Mouse (Mus musculus) heart, embryonic 13.5 days (tissue): ENCODE data around the gene Lrrfip2. TPM values are rescaled to one million over a fixed set of nuclear protein-coding genes. Genes with fewer than 3 reads are reported as not detected.

Experiments
- ATAC-seq: fragments of 200-750 bp; cut with Nextera tagmentation; 2 replicates; pipeline ENCODE4 v1.8.0; 2017; ENCODE audit warnings: moderate TSS enrichment; ENCODE audit not compliant: insufficient number of reproducible peaks, low FRiP score, low TSS enrichment; ENCODE audit errors: extremely low read depth
- H3K27ac ChIP-seq: fragments of 300-500 bp; sonication (generic); replicated peaks from 2 replicates; pipeline ENCODE4 v1.5.1; 2015; ENCODE audit warnings: moderate library complexity, mild to moderate bottlenecking, inconsistent platforms
- H3K27me3 ChIP-seq: fragments of 300-500 bp; sonication (generic); replicated peaks from 2 replicates; pipeline ENCODE4 v1.6.1; 2015; ENCODE audit warnings: mild to moderate bottlenecking, inconsistent platforms
- H3K36me3 ChIP-seq: fragments of 300-500 bp; sonication (generic); 2 replicates; pipeline ENCODE4 v1.6.1; 2015; ENCODE audit warnings: mild to moderate bottlenecking, inconsistent platforms
- H3K4me1 ChIP-seq: fragments of 300-500 bp; sonication (generic); 2 replicates; pipeline ENCODE4 v1.6.1; 2015; ENCODE audit warnings: inconsistent platforms
- H3K4me2 ChIP-seq: fragments of 300-500 bp; sonication (generic); 2 replicates; pipeline ENCODE4 v1.6.1; 2015; ENCODE audit warnings: inconsistent platforms, mild to moderate bottlenecking, moderate library complexity
- H3K4me3 ChIP-seq: fragments of 300-500 bp; sonication (generic); 2 replicates; pipeline ENCODE4 v1.5.1; 2015; ENCODE audit warnings: moderate library complexity, mild to moderate bottlenecking, inconsistent platforms
- H3K9ac ChIP-seq: fragments of 300-500 bp; sonication (generic); 2 replicates; pipeline ENCODE4 v1.6.1; 2015; ENCODE audit warnings: inconsistent platforms, mild to moderate bottlenecking, moderate library complexity
- H3K9me3 ChIP-seq: fragments of 300-500 bp; sonication (generic); 2 replicates; pipeline ENCODE4 v1.6.1; 2016; ENCODE audit warnings: inconsistent platforms
- WGBS: fragments of 180-500 bp; shearing (Covaris S2); methylation state at CpG from one replicate; pipeline ENCODE4 v1.1.7; 2015; ENCODE audit warnings: mixed read lengths; 5-methylcytosine and 5-hydroxymethylcytosine counted together
- polyA plus RNA-seq: library from polyadenylated mRNA; unstranded; fragments of >200 nt; fragmentation: Nextera tagmentation; extraction: Ambion mirVana; gene quantifications from 2 replicates; pipeline ENCODE4 v1.2.1, GENCODE M21; 2015

Gene Lrrfip2
- polyA plus RNA-seq, 1 experiment from 2014 or later: 53.0 TPM

DNA sequence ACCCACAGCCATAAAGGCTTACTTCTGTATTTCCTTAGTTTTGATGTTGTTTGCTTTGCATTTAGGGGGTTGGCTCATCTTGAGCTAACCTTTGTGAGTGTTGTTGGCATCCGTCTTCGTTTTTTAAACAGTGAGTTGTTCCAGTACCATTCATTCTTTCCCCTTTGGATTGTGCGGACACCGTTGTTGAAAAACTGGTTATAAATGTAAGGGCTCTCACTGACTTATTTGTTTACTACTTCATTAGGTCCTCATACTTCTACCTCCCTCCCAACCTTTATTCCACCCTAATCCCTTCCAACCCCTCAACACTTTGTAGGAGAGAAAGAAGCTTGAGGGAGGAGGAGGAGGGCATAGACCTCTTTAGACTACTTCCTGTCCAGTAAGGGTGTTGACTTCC, 80.3 kb downstream of the Lrrfip2 start:
- H3K4me1 ChIP-seq: peaks cover 7% of the 10 kb centered on the region
- no peak overlapping the region for H3K4me3 ChIP-seq
- H3K27me3 ChIP-seq: no peaks in the 10 kb centered on the region
- no peak overlapping the region for H3K4me2 ChIP-seq
- WGBS: 95% methylated on average over 4 of the region's 4 CpGs
- H3K9me3 ChIP-seq: no peaks in the 10 kb centered on the region
- ATAC-seq: no peak
- no peak overlapping the region for H3K27ac ChIP-seq
- peaks cover 68% of the 10 kb centered on the region for H3K36me3 ChIP-seq
- no peak overlapping the region for H3K9ac ChIP-seq

DNA sequence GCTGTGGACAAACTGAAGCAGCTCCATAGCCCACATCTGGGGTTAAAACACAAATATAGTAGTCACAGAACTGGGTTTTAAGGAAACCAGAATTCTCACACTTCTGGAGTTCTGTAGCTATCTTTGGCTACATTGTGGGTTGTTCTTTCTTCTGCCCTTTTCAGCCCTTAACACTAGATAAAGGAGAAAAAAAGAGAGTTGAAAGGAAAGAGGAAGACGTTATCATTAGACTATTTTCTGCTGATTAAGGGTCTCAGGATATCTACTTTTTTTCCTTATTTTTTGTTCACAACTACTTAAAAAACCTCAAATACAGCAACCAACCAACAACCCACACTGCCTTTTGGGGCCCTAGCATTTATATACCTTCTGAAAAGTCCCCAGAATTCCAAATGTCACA, 80.9 kb downstream of the Lrrfip2 start:
- Histone ChIP-seq H3K27me3 (no peaks in the 10 kb centered on the region), H3K9ac (no peak overlapping the region), H3K4me2 (no peak overlapping the region), H3K4me1 (peaks cover 7% of the 10 kb centered on the region), H3K36me3 (peaks cover 66% of the 10 kb centered on the region), H3K9me3 (no peaks in the 10 kb centered on the region), H3K27ac (no peak overlapping the region), H3K4me3 (no peak overlapping the region)
- 30% methylated on average over 1 of the region's 1 CpGs for WGBS
- ATAC-seq: no peak

DNA sequence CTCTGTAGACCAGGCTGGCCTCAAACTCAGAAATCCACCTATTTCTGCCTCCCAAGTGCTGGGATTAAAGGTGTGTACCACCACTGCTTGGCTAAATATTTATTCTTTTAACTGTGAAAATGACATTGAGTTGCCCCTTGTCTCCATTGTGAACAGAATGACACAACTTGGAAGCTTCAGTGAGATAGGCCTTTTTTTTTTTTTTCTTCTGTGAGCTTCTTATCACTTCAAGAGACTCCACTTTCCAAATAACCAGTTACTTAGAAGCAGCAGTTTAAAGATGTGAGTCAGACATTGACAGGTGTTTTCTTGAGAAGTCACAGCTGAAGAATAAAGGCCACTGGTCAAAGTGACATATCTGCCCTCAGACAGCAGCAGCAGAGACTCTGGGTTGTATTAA, 82.8 kb downstream of the Lrrfip2 start:
- no peaks in the 10 kb centered on the region for H3K27me3 ChIP-seq
- peaks cover 59% of the 10 kb centered on the region for H3K36me3 ChIP-seq

DNA sequence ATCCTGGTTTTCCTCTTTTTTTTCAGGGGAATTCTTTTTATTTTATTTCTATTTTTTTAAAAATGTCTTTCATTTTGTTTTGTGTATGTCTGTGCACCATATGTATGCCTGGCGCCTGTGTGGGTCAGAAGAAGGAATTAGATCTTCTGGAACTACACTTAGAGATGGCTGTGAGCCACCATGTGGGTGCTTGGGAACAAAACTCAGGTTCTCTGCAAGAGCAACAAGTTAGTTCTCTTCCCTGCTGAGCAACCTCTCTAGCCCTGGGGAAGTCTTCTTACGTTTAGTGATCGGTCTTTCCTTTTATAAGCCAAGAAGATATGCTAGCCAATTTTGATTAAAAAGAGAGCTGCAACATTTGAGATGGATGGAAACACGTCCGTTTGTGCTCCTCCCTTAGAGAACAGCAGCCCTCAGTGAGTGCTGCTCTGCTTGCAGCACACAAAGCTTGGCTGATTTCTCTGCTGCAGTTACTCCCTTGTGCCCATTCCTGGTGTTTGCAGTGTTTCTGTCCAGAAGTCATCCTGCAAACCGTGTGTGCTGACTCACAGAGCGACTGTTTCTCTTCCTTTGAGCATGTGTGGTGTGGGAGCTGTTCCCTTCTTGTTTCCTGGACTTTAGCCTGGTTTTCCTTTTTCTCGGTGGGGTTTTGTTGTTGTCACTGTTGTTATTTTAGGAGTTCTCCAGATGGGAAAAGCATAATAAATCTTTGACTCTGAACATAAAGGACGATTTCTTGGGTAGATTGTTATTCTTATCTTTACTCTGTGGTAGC, 87.4 kb downstream of the Lrrfip2 start:
- 56% methylated on average over 9 of the region's 9 CpGs for WGBS
- Histone ChIP-seq H3K4me2 (no peak overlapping the region), H3K9me3 (no peaks in the 10 kb centered on the region), H3K27ac (0 out of 2 replicates have a peak overlapping the region, but pooled peaks have one; percentile 30), H3K36me3 (peaks cover 62% of the 10 kb centered on the region), H3K4me3 (no peak overlapping the region), H3K9ac (no peak overlapping the region), H3K27me3 (no peaks in the 10 kb centered on the region), H3K4me1 (peaks cover 29% of the 10 kb centered on the region)
- no peak for ATAC-seq

More for the DNA sequence above, 82.8 kb downstream of the Lrrfip2 start:
- no peak overlapping the region for H3K4me3 ChIP-seq
- peaks cover 14% of the 10 kb centered on the region for H3K4me1 ChIP-seq
- no peak overlapping the region for H3K27ac ChIP-seq
- H3K9ac ChIP-seq: no peak overlapping the region
- no peak for ATAC-seq
- H3K9me3 ChIP-seq: no peaks in the 10 kb centered on the region
- no peak overlapping the region for H3K4me2 ChIP-seq

DNA sequence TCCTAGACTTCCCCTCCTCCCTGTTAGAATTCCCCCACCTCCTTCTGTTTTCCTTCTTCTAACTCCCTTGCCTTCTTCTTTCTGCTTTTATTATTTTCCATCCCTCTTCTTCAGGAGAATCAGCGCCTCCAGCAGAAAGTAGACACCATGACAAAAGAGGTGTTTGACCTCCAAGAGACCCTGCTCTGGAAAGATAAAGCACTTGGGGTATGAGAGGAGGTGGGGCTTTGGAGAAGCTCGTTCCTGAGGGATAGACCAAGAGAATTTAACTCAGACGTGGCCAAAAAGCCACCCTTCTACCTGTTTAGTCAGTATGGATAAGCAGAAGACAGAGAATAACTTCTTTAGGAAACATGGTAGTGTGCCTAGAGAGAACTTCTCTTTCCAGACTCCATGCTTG, 90.3 kb downstream of the Lrrfip2 start:
- Histone ChIP-seq H3K36me3 (peaks cover 39% of the 10 kb centered on the region), H3K9ac (no peak overlapping the region), H3K4me2 (peak overlapping the region; percentile 24), H3K27ac (peak overlapping the region; percentile 84), H3K9me3 (no peaks in the 10 kb centered on the region), H3K27me3 (no peaks in the 10 kb centered on the region), H3K4me1 (peaks cover 47% of the 10 kb centered on the region), H3K4me3 (no peak overlapping the region)
- no peak for ATAC-seq
- 24% methylated on average over 3 of the region's 3 CpGs for WGBS

DNA sequence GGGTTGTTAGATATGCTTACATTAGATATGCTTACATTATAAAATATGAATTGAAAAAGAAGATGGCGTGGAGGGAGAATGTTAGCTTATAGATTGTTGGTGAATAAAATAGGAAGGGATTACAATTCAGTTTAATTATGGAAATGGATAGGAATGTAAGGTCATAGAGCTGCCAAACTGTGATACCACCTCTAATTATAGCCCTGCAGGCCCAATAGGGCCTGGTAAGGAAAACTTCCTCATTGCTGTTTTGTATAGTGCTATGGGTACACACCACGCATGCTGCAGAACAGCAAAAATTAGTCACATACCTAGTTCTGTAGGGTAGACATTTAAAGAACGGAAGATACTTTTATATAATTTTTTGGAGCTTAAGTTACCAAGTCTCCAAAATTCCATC, 90.8 kb downstream of the Lrrfip2 start:
- Histone ChIP-seq H3K4me2 (peak overlapping the region; percentile 24; the same call in 1 of the 2 replicates), H3K4me1 (peaks cover 52% of the 10 kb centered on the region), H3K4me3 (no peak overlapping the region), H3K36me3 (peaks cover 35% of the 10 kb centered on the region), H3K27ac (peak overlapping the region; percentile 84), H3K27me3 (no peaks in the 10 kb centered on the region), H3K9me3 (no peaks in the 10 kb centered on the region), H3K9ac (no peak overlapping the region)
- 65% methylated on average over 3 of the region's 3 CpGs for WGBS
- no peak for ATAC-seq

DNA sequence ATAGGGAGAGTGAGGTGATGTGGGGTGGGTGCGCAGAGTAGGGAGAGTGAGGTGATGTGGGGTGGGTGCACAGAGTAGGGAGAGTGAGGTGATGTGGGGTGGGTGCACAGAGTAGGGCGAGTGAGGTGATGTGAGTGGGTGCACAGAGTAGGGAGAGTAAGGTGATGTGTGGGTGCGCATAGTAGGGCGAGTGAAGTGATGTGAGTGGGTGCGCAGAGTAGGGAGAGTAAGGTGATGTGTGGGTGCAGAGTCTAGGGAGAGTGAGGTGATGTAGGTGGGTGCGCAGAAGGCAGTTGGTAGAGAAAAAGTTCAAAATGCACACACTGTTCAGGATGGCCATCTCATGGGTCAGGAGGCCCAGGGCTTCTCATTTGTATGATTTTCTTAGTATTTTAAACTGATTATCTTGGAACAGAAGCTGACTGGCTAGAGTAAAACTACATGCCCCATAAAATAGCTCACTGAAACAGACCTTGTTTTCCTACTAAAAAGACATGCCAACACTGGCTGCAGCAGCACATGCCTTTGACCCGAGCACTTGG, 91.8 kb downstream of the Lrrfip2 start:
- H3K4me1 ChIP-seq: peaks cover 63% of the 10 kb centered on the region
- H3K27me3 ChIP-seq: no peaks in the 10 kb centered on the region
- H3K4me3 ChIP-seq: no peak overlapping the region
- no peak overlapping the region for H3K9ac ChIP-seq
- H3K27ac ChIP-seq: peak overlapping the region; percentile 53
- WGBS: 88% methylated on average over 7 of the region's 7 CpGs
- H3K4me2 ChIP-seq: no peak overlapping the region
- peaks cover 36% of the 10 kb centered on the region for H3K36me3 ChIP-seq
- ATAC-seq: no peak
- no peaks in the 10 kb centered on the region for H3K9me3 ChIP-seq

DNA sequence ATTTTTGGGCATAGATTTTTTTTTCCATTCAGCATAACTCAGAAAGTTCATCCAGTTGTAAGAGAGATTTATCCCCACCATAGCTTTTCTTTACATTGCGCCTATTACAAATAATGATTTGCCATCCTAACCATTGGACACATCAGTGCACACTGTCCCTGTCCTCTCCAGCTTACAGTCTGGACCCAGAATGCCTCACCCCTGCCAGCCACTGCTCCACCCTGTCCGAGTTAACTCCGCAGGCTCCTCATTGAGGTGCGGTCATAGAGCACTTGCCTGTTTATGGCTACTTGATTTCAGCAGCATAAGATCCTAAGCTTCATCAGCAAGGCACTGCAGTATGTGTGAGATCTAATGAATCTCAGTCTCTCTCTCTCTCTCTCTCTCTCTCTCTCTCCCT, 93.0 kb downstream of the Lrrfip2 start:
- Histone ChIP-seq H3K4me1 (peaks cover 57% of the 10 kb centered on the region), H3K4me2 (no peak overlapping the region), H3K9ac (no peak overlapping the region), H3K27ac (peak overlapping the region; percentile 45; the same call in 1 of the 2 replicates), H3K4me3 (no peak overlapping the region), H3K27me3 (no peaks in the 10 kb centered on the region), H3K36me3 (peaks cover 45% of the 10 kb centered on the region), H3K9me3 (no peaks in the 10 kb centered on the region)
- no peak for ATAC-seq
- 84% methylated on average over 4 of the region's 4 CpGs for WGBS

DNA sequence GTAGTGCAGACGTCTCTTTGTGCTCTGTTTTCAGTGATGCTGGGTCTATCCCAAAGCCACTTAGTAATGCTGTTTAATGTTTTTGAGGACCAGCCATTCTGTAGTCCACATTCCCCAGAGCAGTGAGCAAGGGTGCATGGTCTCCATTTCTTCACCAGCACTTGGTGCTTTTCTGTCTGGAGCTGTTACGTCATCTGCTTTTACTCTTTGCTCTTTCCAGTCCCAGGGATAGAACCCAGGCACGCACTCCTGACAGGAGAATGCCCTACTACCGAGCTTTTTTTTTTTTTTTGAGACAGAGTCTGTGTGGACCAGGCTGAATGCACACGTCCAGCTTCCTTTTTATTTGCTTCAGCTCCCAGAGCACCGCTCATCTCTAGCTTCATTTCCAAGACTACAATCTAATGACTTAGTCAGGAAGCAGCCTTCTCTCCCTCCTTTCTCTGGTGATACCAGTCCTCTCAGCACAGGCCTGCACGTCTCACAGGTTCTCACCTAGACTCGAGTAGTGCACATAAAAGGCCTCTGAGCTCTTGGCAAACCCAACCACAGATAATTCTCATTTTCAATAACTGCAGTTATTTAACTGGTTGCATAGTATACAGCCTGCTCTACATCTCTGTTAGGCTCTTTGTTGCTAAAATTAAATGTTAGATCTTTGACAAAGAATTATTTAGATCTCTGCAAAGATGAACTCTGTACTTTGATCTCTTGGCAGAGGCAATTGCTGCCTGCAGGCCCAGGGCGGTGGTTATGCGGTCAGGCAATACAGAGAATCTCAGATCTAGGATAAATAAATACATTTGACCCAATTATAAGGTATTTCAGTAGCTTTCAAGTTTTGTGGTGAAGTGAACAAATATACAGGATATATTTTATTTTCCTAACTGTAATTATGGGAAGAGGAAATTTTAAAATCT, 94.0 kb downstream of the Lrrfip2 start:
- no peak for ATAC-seq
- H3K27ac ChIP-seq: peak overlapping the region; percentile 41; the same call in 1 of the 2 replicates
- H3K4me2 ChIP-seq: no peak overlapping the region
- no peak overlapping the region for H3K4me3 ChIP-seq
- WGBS: 67% methylated on average over 10 of the region's 10 CpGs
- H3K27me3 ChIP-seq: no peaks in the 10 kb centered on the region
- H3K9ac ChIP-seq: no peak overlapping the region
- H3K36me3 ChIP-seq: peaks cover 47% of the 10 kb centered on the region
- H3K9me3 ChIP-seq: no peaks in the 10 kb centered on the region
- peaks cover 57% of the 10 kb centered on the region for H3K4me1 ChIP-seq

DNA sequence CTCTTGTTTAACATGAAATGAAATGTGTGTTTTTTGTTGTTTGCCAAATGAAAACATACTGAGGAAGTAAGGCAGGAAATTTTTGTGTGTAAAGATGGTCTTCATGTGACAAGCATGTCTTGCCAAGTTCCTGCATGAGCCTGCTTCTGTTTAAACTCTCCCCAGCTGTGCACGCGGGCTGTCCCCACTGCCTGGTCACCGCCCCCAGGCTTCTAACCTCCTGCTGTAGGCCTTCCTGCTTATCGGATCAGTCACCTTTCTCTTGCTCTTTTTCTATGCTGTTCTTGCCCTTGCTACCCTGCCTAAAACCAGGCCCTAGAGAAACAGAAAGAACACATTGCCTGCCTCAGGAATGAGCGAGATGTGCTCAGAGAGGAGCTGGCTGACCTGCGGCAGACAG, 96.1 kb downstream of the Lrrfip2 start:
- no peaks in the 10 kb centered on the region for H3K27me3 ChIP-seq
- H3K4me2 ChIP-seq: no peak overlapping the region
- H3K36me3 ChIP-seq: peaks cover 53% of the 10 kb centered on the region
- no peak overlapping the region for H3K4me3 ChIP-seq
- WGBS: 35% methylated on average over 6 of the region's 6 CpGs
- peak overlapping the region; percentile 78 for H3K27ac ChIP-seq
- 0 out of 2 replicates have a peak, but pooled peaks have one; percentile 44 for ATAC-seq
- no peaks in the 10 kb centered on the region for H3K9me3 ChIP-seq
- peaks cover 38% of the 10 kb centered on the region for H3K4me1 ChIP-seq
- peak overlapping the region; percentile 60 for H3K9ac ChIP-seq

DNA sequence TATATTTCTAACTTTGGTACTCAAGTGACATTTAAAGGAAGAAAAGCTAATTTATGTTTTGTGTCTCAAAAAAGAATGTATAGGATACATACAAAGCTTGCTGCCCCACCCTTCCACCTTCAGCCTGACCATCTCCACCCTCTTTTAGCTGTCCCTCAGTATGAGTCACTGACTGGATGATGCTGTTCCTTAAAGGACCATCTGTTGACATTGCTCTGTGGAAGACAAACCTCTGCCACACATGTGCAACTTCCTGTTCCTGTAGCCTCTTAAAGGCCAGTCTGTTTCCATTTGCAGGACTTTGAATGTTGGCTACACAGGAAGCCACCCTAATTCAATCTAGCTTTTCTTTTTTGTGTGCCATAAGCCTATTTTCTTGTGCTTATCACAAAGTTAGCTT, 99.0 kb downstream of the Lrrfip2 start:
- no peak overlapping the region for H3K9ac ChIP-seq
- no peak overlapping the region for H3K27ac ChIP-seq
- no peak overlapping the region for H3K4me2 ChIP-seq
- H3K36me3 ChIP-seq: peaks cover 79% of the 10 kb centered on the region
- H3K4me3 ChIP-seq: no peak overlapping the region
- ATAC-seq: no peak
- H3K4me1 ChIP-seq: peaks cover 32% of the 10 kb centered on the region
- H3K9me3 ChIP-seq: no peaks in the 10 kb centered on the region
- H3K27me3 ChIP-seq: no peaks in the 10 kb centered on the region
